Mouse (Mus musculus) limb, embryonic 13.5 days (tissue): ENCODE data around the gene Sorbs2. TPM values are rescaled to one million over a fixed set of nuclear protein-coding genes. Genes with fewer than 3 reads are reported as not detected.

ENCODE experiments used
- ATAC-seq: fragments of 200-750 bp; cut with Nextera tagmentation; 2 replicates; pipeline ENCODE4 v1.8.0; 2017; ENCODE audit warnings: low read depth, moderate number of reproducible peaks, moderate TSS enrichment; ENCODE audit not compliant: low FRiP score
- H3K27ac ChIP-seq: fragments of 300-500 bp; sonication (generic); 2 replicates; pipeline ENCODE4 v1.5.1; 2015; ENCODE audit warnings: inconsistent platforms, mild to moderate bottlenecking, moderate library complexity
- H3K27me3 ChIP-seq: fragments of 300-500 bp; sonication (generic); 2 replicates; pipeline ENCODE4 v1.6.1; 2015; ENCODE audit warnings: mild to moderate bottlenecking, inconsistent platforms
- H3K36me3 ChIP-seq: fragments of 300-500 bp; sonication (generic); 2 replicates; pipeline ENCODE4 v1.6.1; 2015; ENCODE audit warnings: inconsistent platforms, mild to moderate bottlenecking, moderate library complexity
- H3K4me1 ChIP-seq: fragments of 300-500 bp; sonication (generic); 2 replicates; pipeline ENCODE4 v1.6.1; 2015; ENCODE audit warnings: inconsistent platforms
- H3K4me2 ChIP-seq: fragments of 300-500 bp; sonication (generic); replicated peaks from 2 replicates; pipeline ENCODE4 v1.6.1; 2015; ENCODE audit warnings: inconsistent platforms, mild to moderate bottlenecking, moderate library complexity
- H3K4me3 ChIP-seq: fragments of 300-500 bp; sonication (generic); 2 replicates; pipeline ENCODE4 v1.5.1; 2015; ENCODE audit warnings: moderate library complexity, mild to moderate bottlenecking, inconsistent platforms
- H3K9ac ChIP-seq: fragments of 300-500 bp; sonication (generic); 2 replicates; pipeline ENCODE4 v1.6.1; 2015; ENCODE audit warnings: mild to moderate bottlenecking, inconsistent platforms
- H3K9me3 ChIP-seq: fragments of 300-500 bp; sonication (generic); 2 replicates; pipeline ENCODE4 v1.6.1; 2016; ENCODE audit warnings: inconsistent platforms
- WGBS: fragments of 180-500 bp; shearing (Covaris S2); methylation state at CpG from one replicate; pipeline ENCODE4 v1.1.7; 2015; 5-methylcytosine and 5-hydroxymethylcytosine counted together
- polyA plus RNA-seq: library from polyadenylated mRNA; unstranded; fragments of >200 nt; fragmentation: Nextera tagmentation; extraction: Ambion mirVana; gene quantifications from 2 replicates; pipeline ENCODE4 v1.2.1, GENCODE M21; 2015

The Sorbs2 gene
- polyA plus RNA-seq, 1 experiment from 2014 or later, result 52.4 TPM

GRCm38 (mm10) chr8:45709098-45709497, 201.5 kb downstream of the Sorbs2 start:
- 80% methylated on average over 4 of the region's 4 CpGs for WGBS
- Histone ChIP-seq H3K27me3 (no peaks in the 10 kb centered on the region), H3K27ac (no peak overlapping the region), H3K36me3 (no peaks in the 10 kb centered on the region), H3K9me3 (no peaks in the 10 kb centered on the region), H3K4me3 (no peak overlapping the region), H3K4me2 (no peak overlapping the region), H3K9ac (no peak overlapping the region), H3K4me1 (no peaks in the 10 kb centered on the region)
- ATAC-seq, result no peak

DNA sequence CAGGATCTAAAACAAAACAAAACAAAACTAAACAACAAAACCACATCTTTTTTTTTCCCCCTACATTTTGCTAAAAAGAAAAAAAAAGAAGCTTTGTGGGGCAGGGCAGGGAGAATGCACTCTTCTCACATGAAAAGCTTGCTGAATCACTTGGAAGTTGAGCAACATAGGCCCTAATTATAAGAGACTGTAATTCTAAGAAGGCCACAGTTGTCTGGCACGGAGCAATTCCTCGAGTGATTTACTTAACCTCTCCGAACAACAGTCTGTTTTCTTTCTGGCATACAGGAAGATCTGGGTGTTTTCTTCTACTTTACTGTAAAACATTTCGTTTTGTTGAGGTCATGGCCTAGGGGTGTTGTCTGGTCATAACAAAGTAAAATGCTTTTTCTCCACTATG, 202.1 kb downstream of the Sorbs2 start:
- Histone ChIP-seq H3K9ac (no peak overlapping the region), H3K4me2 (no peak overlapping the region), H3K36me3 (no peaks in the 10 kb centered on the region), H3K27me3 (no peaks in the 10 kb centered on the region), H3K4me1 (no peaks in the 10 kb centered on the region), H3K4me3 (no peak overlapping the region), H3K27ac (no peak overlapping the region), H3K9me3 (no peaks in the 10 kb centered on the region)
- 61% methylated on average over 4 of the region's 4 CpGs for WGBS
- no peak for ATAC-seq

DNA sequence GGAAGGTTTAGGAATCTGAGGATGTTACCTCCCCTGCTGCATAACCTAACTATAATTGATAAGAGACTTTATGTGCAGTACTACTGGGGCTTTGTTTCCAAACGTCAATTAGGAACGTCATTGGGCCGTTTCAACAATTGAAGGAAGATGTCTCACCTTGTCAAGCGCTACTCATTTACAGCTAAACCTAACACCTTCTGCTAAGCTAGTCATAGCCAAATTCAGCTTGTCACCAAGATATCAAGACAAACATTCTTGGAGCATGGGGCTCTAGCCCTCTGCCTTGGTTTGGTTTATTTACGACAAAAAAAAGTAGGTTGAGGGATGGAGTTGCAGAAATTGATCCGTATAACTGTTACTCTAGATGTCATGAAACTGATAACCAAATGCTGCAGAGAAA, 205.0 kb downstream of the Sorbs2 start:
- Histone ChIP-seq H3K4me3 (no peak overlapping the region), H3K27me3 (no peaks in the 10 kb centered on the region), H3K4me1 (peaks cover 5% of the 10 kb centered on the region; the same call in 1 of the 2 replicates), H3K4me2 (no peak overlapping the region), H3K36me3 (peaks cover 5% of the 10 kb centered on the region; the same call in 1 of the 2 replicates), H3K9ac (no peak overlapping the region), H3K27ac (no peak overlapping the region), H3K9me3 (no peaks in the 10 kb centered on the region)
- ATAC-seq, result no peak
- WGBS, result 93% methylated on average over 6 of the region's 6 CpGs

DNA sequence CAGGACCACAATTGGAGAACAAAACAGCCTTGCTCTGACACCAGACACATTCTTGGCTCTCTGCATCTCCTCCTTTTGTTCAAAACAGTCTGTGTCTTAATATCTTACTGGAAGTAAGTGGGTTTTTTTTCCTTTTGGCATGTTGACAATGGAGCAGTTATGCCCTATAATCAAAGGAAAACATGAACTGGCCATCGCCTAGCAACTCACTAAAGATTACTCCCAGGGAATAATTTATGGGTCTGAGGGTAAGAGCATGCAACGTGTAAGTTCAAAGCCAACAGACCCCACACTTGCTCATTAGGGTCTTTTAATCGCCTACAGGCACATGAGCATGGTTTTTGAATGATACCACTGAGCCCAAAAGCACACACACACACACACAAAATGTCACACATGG, 207.2 kb downstream of the Sorbs2 start:
- Histone ChIP-seq H3K4me1 (peaks cover 5% of the 10 kb centered on the region; the same call in 1 of the 2 replicates), H3K27me3 (no peaks in the 10 kb centered on the region), H3K36me3 (peaks cover 5% of the 10 kb centered on the region; the same call in 1 of the 2 replicates), H3K9ac (no peak overlapping the region), H3K4me3 (no peak overlapping the region), H3K27ac (no peak overlapping the region), H3K4me2 (no peak overlapping the region), H3K9me3 (no peaks in the 10 kb centered on the region)
- 26% methylated on average over 3 of the region's 3 CpGs for WGBS
- no peak for ATAC-seq

DNA sequence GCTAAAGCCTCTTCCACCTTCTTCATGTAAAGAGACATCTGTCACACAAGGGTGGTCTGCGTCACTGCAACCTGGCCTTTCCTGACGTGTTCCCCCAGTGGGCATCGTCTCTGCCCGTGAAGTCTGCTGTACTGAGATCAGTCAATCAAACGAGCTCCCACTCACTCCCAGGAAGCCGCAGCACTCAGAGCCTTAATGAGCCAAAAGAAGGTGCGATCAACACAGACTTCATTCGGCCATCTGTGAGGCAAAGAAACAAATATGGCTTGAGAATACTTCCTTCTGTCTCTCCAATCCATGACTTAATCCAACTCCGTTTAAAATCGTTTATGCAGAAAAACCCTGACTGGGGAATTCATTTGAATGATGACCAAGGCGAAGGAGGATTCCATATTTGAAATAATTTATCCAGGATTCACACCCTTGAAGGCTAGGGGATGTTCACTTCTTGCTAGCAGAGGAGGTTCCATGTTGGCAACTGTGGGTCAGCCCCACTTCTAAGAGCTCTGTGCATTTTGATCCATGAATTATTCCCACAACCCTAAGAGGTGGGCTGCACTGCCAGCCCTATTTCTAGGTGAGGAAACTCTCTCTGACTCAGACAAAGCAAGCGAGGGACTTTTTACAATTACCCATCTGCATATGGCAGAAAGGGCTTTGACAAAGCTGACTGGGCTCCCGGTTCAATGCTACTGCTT, 207.9 kb downstream of the Sorbs2 start:
- WGBS, result 61% methylated on average over 13 of the region's 13 CpGs
- Histone ChIP-seq H3K4me3 (no peak overlapping the region), H3K9me3 (no peaks in the 10 kb centered on the region), H3K4me2 (no peak overlapping the region), H3K9ac (no peak overlapping the region), H3K27ac (no peak overlapping the region), H3K36me3 (peaks cover 5% of the 10 kb centered on the region; the same call in 1 of the 2 replicates), H3K27me3 (no peaks in the 10 kb centered on the region), H3K4me1 (peaks cover 5% of the 10 kb centered on the region; the same call in 1 of the 2 replicates)
- ATAC-seq, result no peak

DNA sequence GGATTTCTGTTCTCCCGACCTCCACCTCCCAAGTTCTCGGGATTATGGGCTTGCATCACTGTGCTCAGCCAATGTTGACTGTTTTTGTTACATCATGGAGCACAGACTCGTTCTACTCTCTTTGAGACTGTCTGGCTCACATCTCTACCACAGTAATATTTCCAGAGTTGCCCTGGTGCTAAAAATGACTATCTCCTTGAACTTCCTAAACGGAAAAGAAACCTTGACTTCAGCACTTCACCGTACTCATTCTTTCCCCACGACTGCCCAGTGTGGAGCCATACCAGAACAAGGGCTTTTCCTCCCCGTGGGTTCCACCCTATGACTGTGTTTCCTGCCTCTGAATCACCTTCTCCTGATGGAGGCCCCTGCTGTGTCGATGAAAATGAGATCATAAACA, 212.2 kb downstream of the Sorbs2 start:
- ATAC-seq, result no peak
- H3K4me2 ChIP-seq, result no peak overlapping the region
- no peak overlapping the region for H3K9ac ChIP-seq
- peaks cover 11% of the 10 kb centered on the region; the same call in 1 of the 2 replicates for H3K4me1 ChIP-seq
- no peak overlapping the region for H3K27ac ChIP-seq
- WGBS, result 57% methylated on average over 8 of the region's 8 CpGs
- no peak overlapping the region for H3K4me3 ChIP-seq
- no peaks in the 10 kb centered on the region for H3K27me3 ChIP-seq
- H3K9me3 ChIP-seq, result no peaks in the 10 kb centered on the region
- peaks cover 5% of the 10 kb centered on the region; the same call in 1 of the 2 replicates for H3K36me3 ChIP-seq

GRCm38 (mm10) chr8:45724204-45724603, 216.6 kb downstream of the Sorbs2 start:
- no peak overlapping the region for H3K9ac ChIP-seq
- H3K27me3 ChIP-seq, result no peaks in the 10 kb centered on the region
- H3K4me2 ChIP-seq, result no peak overlapping the region
- H3K4me1 ChIP-seq, result peaks cover 11% of the 10 kb centered on the region
- no peaks in the 10 kb centered on the region for H3K36me3 ChIP-seq
- no peak for ATAC-seq
- H3K27ac ChIP-seq, result no peak overlapping the region
- no peaks in the 10 kb centered on the region for H3K9me3 ChIP-seq
- no peak overlapping the region for H3K4me3 ChIP-seq
- 65% methylated on average over 3 of the region's 3 CpGs for WGBS

DNA sequence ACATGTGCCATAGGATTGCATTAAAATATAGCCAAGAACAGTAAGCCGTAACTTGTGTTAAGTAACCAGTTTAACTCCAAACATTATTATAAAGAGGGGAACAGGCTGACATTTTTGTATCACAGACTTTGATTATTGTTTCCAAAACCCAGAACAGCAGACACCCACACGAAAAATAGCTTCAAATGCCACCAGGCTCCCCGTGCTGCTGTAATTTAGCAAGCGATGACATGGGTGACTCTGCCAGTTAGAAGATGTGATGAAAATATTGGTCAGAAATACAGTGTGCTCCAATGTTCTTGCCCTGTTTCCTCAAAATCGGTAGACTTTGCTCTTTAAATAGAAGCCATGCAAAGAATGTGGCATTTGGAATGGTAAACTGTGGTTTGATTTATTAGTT, 217.7 kb downstream of the Sorbs2 start:
- Histone ChIP-seq H3K36me3 (no peaks in the 10 kb centered on the region), H3K9ac (no peak overlapping the region), H3K4me3 (no peak overlapping the region), H3K27ac (no peak overlapping the region), H3K27me3 (no peaks in the 10 kb centered on the region), H3K9me3 (no peaks in the 10 kb centered on the region), H3K4me2 (no peak overlapping the region), H3K4me1 (peaks cover 18% of the 10 kb centered on the region)
- 65% methylated on average over 5 of the region's 5 CpGs for WGBS
- no peak for ATAC-seq

GRCm38 (mm10) chr8:45729850-45730382, 222.3 kb downstream of the Sorbs2 start:
- H3K9me3 ChIP-seq, result no peaks in the 10 kb centered on the region
- peak; percentile 80; the same call in 1 of the 2 replicates for ATAC-seq
- H3K36me3 ChIP-seq, result no peaks in the 10 kb centered on the region
- WGBS, result 16% methylated on average over 7 of the region's 7 CpGs
- H3K27me3 ChIP-seq, result no peaks in the 10 kb centered on the region
- H3K4me3 ChIP-seq, result no peak overlapping the region
- H3K27ac ChIP-seq, result peak overlapping the region; percentile 48
- H3K4me2 ChIP-seq, result no peak overlapping the region
- no peak overlapping the region for H3K9ac ChIP-seq
- H3K4me1 ChIP-seq, result peaks cover 11% of the 10 kb centered on the region

DNA sequence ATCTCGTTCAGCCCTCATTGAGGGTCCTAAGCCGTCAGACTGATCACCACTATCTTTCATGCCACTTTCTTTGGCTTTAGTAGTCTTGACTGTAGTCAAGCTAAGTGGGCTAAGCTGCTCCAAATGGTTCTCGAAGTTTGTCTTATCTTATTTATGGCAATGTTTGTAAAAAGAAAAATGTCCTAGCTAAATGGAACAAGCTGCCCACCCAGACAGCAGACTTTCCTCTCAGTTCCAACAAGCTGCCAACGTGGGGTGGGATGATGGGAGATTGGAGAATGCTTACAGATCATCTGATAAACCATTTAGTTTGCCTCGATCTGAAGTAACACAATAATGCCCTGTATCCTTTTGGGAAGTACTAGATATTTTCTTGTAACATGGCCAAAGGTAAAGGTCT, 223.2 kb downstream of the Sorbs2 start:
- H3K4me1 ChIP-seq, result peaks cover 7% of the 10 kb centered on the region; the same call in 1 of the 2 replicates
- H3K36me3 ChIP-seq, result no peaks in the 10 kb centered on the region
- H3K4me3 ChIP-seq, result no peak overlapping the region
- no peak overlapping the region for H3K27ac ChIP-seq
- H3K27me3 ChIP-seq, result no peaks in the 10 kb centered on the region
- no peak overlapping the region for H3K4me2 ChIP-seq
- no peak overlapping the region for H3K9ac ChIP-seq
- 74% methylated on average over 5 of the region's 5 CpGs for WGBS
- no peaks in the 10 kb centered on the region for H3K9me3 ChIP-seq
- ATAC-seq, result no peak

GRCm38 (mm10) chr8:45734071-45734470, 226.5 kb downstream of the Sorbs2 start:
- no peak for ATAC-seq
- no peak overlapping the region for H3K27ac ChIP-seq
- WGBS, result 77% methylated on average over 8 of the region's 8 CpGs
- H3K4me2 ChIP-seq, result no peak overlapping the region
- H3K9ac ChIP-seq, result no peak overlapping the region
- H3K27me3 ChIP-seq, result no peaks in the 10 kb centered on the region
- peaks cover 7% of the 10 kb centered on the region; the same call in 1 of the 2 replicates for H3K4me1 ChIP-seq
- no peaks in the 10 kb centered on the region for H3K36me3 ChIP-seq
- H3K4me3 ChIP-seq, result no peak overlapping the region
- H3K9me3 ChIP-seq, result no peaks in the 10 kb centered on the region

- no peaks in the 10 kb centered on the region for H3K9me3 ChIP-seq
- H3K4me3 ChIP-seq, result no peak overlapping the region
Measured at GRCm38 (mm10) chr8:45737266-45737665, 229.7 kb downstream of the Sorbs2 start.

GRCm38 (mm10) chr8:45743326-45743725, 235.7 kb downstream of the Sorbs2 start:
- H3K27me3 ChIP-seq, result no peaks in the 10 kb centered on the region
- no peak overlapping the region for H3K27ac ChIP-seq
- 79% methylated on average over 2 of the region's 2 CpGs for WGBS
- no peak overlapping the region for H3K4me3 ChIP-seq
- no peak overlapping the region for H3K4me2 ChIP-seq
- H3K9me3 ChIP-seq, result no peaks in the 10 kb centered on the region
- no peaks in the 10 kb centered on the region for H3K4me1 ChIP-seq
- no peak overlapping the region for H3K9ac ChIP-seq
- ATAC-seq, result no peak
- H3K36me3 ChIP-seq, result no peaks in the 10 kb centered on the region

More at GRCm38 (mm10) chr8:45737266-45737665, 229.7 kb downstream of the Sorbs2 start:
- no peak overlapping the region for H3K27ac ChIP-seq
- no peaks in the 10 kb centered on the region for H3K36me3 ChIP-seq
- no peak overlapping the region for H3K4me2 ChIP-seq
- H3K9ac ChIP-seq, result no peak overlapping the region
- no peaks in the 10 kb centered on the region for H3K4me1 ChIP-seq
- WGBS, result 83% methylated on average over 2 of the region's 2 CpGs
- ATAC-seq, result no peak
- no peaks in the 10 kb centered on the region for H3K27me3 ChIP-seq
